Mouse (Mus musculus) stomach, postnatal 0 days (tissue): ENCODE measurements around the gene Prickle1.

Source experiments
- CTCF ChIP-seq: IDR thresholded peaks from 2 replicates; pipeline ENCODE4 v1.5.1; 2016; ENCODE audit warnings: antibody characterized with exemption, low read depth, mild to moderate bottlenecking, moderate library complexity
- EP300 ChIP-seq: optimal IDR thresholded peaks from 2 replicates; pipeline ENCODE3; 2016; ENCODE audit warnings: antibody characterized with exemption

DNA sequence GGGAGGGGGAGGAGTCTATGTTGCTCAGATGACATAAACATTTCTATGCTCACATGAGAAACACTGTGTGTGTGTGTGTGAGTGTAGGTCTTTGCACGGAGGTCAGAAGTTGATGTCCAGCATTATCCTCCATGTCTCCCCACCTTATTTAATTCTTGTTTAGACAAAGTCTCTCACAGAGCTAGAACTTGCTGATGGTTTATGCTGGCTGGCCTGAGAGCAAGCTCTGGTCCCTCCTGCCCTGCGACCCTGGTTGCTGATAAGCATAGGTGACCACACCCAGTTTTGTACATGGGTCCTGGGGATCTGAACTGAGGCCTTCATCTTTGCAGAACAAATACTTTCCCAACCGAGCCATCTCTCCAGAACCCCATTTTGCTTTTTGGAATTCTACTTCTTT, 3.1 kb downstream of the Prickle1 start:
- no peak for TF ChIP-seq CTCF
- no peak for TF ChIP-seq EP300
